Mouse (Mus musculus) CH12.LX (cell line): Measurements from ENCODE around the gene Col16a1.

Experiments used
- CHD2 ChIP-seq: IDR thresholded peaks from 2 replicates; pipeline ENCODE4 v1.6.1; 2011; ENCODE audit warnings: low read length, improper control_type of control experiment
- CTCF ChIP-seq, 2 experiments: IDR thresholded peaks in 1 of 2; conservative IDR thresholded peaks in 1 of 2; 2 replicates each; pipeline ENCODE4 v1.5.1; 2011 to 2012; ENCODE audit warnings: low read depth in 2 of 2, low read length in 2 of 2, improper control_type of control experiment in 1 of 2, inconsistent platforms in 1 of 2, mild to moderate bottlenecking in 1 of 2, moderate library complexity in 1 of 2
- E2F4 ChIP-seq: IDR thresholded peaks from 2 replicates; pipeline ENCODE4 v1.6.1; 2011; ENCODE audit warnings: low read depth, low read length, improper control_type of control experiment; ENCODE audit not compliant: insufficient replicate concordance
- ELF1 ChIP-seq: IDR thresholded peaks from 2 replicates; pipeline ENCODE4 v1.6.1; 2014; ENCODE audit warnings: low read depth, mild to moderate bottlenecking, inconsistent platforms, low read length, improper control_type of control experiment
- EP300 ChIP-seq: IDR thresholded peaks from 2 replicates; pipeline ENCODE4 v1.6.1; 2011; ENCODE audit warnings: low read length, improper control_type of control experiment
- HCFC1 ChIP-seq: IDR thresholded peaks from 2 replicates; pipeline ENCODE4 v1.6.1; 2012; ENCODE audit warnings: low read depth, mild to moderate bottlenecking, inconsistent platforms, low read length, improper control_type of control experiment
- JUND ChIP-seq: conservative IDR thresholded peaks from 2 replicates; pipeline ENCODE4 v1.6.1; 2011; ENCODE audit warnings: low read depth, low read length, improper control_type of control experiment
- MAFK ChIP-seq: IDR thresholded peaks from 2 replicates; pipeline ENCODE4 v1.6.1; 2011; ENCODE audit warnings: low read length, improper control_type of control experiment; ENCODE audit not compliant: insufficient replicate concordance
- POLR2A ChIP-seq: IDR thresholded peaks from 2 replicates; pipeline ENCODE4 v1.6.1; 2011; ENCODE audit warnings: low read depth, mild to moderate bottlenecking, improper control_type of control experiment, low read length
- UBTF ChIP-seq: IDR thresholded peaks from 2 replicates; pipeline ENCODE4 v1.6.1; 2012; ENCODE audit warnings: low read depth, mild to moderate bottlenecking, inconsistent platforms, low read length, improper control_type of control experiment, moderate library complexity
- ZC3H11A ChIP-seq: IDR thresholded peaks from 2 replicates; pipeline ENCODE4 v1.6.1; 2012; ENCODE audit warnings: low read depth, mild to moderate bottlenecking, inconsistent platforms, low read length, improper control_type of control experiment

GRCm38 (mm10) chr4:130001710-130002109, 45.9 kb upstream of the Col16a1 start:
- TF ChIP-seq ZC3H11A (no peak), CTCF (conservative IDR thresholded peaks at IDR 0.05 in 1 of 2, IDR thresholded peaks at IDR 0.05 in 1 of 2; ENCODE audit: low read depth in 2 of 2, low read length in 2 of 2) (no peak), POLR2A (no peak), UBTF (no peak), JUND (no peak), HCFC1 (no peak), CHD2 (no peak), EP300 (no peak), MAFK (no peak), E2F4 (no peak), ELF1 (no peak)
